Mouse (Mus musculus) midbrain, embryonic 14.5 days (tissue): ENCODE results near the gene Pdss2. TPM values are rescaled to one million over a fixed set of nuclear protein-coding genes. Genes with fewer than 3 reads are reported as not detected.

Source experiments
- ATAC-seq: fragments of 200-750 bp; cut with Nextera tagmentation; 2 replicates; pipeline ENCODE4 v1.8.0; 2017; ENCODE audit warnings: moderate number of reproducible peaks, moderate library complexity; ENCODE audit not compliant: low FRiP score, low TSS enrichment
- DNase-seq: peaks from one replicate; pipeline ENCODE4 v3.0.0-alpha.2; 2015
- H3K27ac ChIP-seq: fragments of 300-500 bp; sonication (generic); replicated peaks from 2 replicates; pipeline ENCODE4 v1.5.1; 2014; ENCODE audit warnings: mild to moderate bottlenecking, low read depth, low read length, moderate library complexity
- H3K27me3 ChIP-seq: fragments of 300-500 bp; sonication (generic); 2 replicates; pipeline ENCODE4 v1.6.1; 2014; ENCODE audit warnings: low read length, control low read depth, mixed read lengths; ENCODE audit not compliant: control insufficient read depth, insufficient read depth
- H3K36me3 ChIP-seq: fragments of 300-500 bp; sonication (generic); 2 replicates; pipeline ENCODE4 v1.6.1; 2014; ENCODE audit warnings: low read length, control low read depth; ENCODE audit not compliant: control insufficient read depth, insufficient read depth
- H3K4me1 ChIP-seq: fragments of 300-500 bp; sonication (generic); 2 replicates; pipeline ENCODE4 v1.6.1; 2014; ENCODE audit warnings: mild to moderate bottlenecking, antibody characterized with exemption, low read length, control low read depth; ENCODE audit not compliant: control insufficient read depth, insufficient read depth
- H3K4me2 ChIP-seq: fragments of 300-500 bp; sonication (generic); 2 replicates; pipeline ENCODE4 v1.6.1; 2014; ENCODE audit warnings: mild to moderate bottlenecking, low read length, moderate library complexity
- H3K4me3 ChIP-seq: fragments of 300-500 bp; sonication (generic); replicated peaks from 2 replicates; pipeline ENCODE4 v1.5.1; 2014; ENCODE audit warnings: low read depth, low read length
- H3K9ac ChIP-seq: fragments of 300-500 bp; sonication (generic); replicated peaks from 2 replicates; pipeline ENCODE4 v1.6.1; 2014; ENCODE audit warnings: mild to moderate bottlenecking, low read length, moderate library complexity
- H3K9me3 ChIP-seq: fragments of 300-500 bp; sonication (generic); 2 replicates; pipeline ENCODE4 v1.6.1; 2016; ENCODE audit warnings: low read length, control low read depth, mixed read lengths; ENCODE audit not compliant: control insufficient read depth
- WGBS: fragments of 180-500 bp; shearing (Covaris S2); extraction: QIAGEN DNeasy Blood & Tissue Kit; methylation state at CpG from one replicate; pipeline ENCODE4 v1.1.7; 2014; 5-methylcytosine and 5-hydroxymethylcytosine counted together
- polyA plus RNA-seq: library from polyadenylated mRNA; unstranded; fragments of >200 nt; fragmentation: Nextera tagmentation; extraction: Ambion mirVana; gene quantifications from 2 replicates; pipeline ENCODE4 v1.2.1, GENCODE M21; 2014

Gene Pdss2
- polyA plus RNA-seq, 1 experiment from 2014 or later = 19.0 TPM

DNA sequence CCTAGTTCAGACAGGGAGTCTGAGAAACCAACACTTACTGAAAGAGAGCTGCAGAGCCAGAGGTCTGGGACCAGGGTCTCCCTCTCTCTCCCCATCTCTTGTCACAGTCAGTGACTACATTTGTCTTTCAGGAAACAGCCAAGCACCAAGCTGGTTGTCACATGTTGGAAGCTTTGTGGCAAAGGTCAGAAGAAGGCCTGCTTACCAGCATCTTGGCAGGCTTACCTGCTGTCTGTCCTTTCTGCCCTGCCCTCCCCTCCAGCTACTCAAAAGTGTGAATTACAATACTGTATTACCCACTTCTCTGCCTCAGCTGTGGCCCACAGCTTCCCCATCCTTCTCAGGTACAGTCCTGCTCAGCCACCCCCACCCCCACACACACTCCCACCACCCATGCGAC lies 232.9 kb downstream of the Pdss2 start:
- ATAC-seq (no peak), DNase-seq (no peak)
- H3K4me3 ChIP-seq = no peak overlapping the region
- no peaks in the 10 kb centered on the region for H3K27me3 ChIP-seq
- H3K36me3 ChIP-seq = no peaks in the 10 kb centered on the region
- no peak overlapping the region for H3K4me2 ChIP-seq
- 0 out of 2 replicates have a peak, but pooled peaks cover 5% of the 10 kb centered on the region for H3K4me1 ChIP-seq
- H3K27ac ChIP-seq = no peak overlapping the region
- H3K9me3 ChIP-seq = no peaks in the 10 kb centered on the region
- WGBS = 86% methylated on average over 1 of the region's 1 CpGs
- H3K9ac ChIP-seq = no peak overlapping the region

DNA sequence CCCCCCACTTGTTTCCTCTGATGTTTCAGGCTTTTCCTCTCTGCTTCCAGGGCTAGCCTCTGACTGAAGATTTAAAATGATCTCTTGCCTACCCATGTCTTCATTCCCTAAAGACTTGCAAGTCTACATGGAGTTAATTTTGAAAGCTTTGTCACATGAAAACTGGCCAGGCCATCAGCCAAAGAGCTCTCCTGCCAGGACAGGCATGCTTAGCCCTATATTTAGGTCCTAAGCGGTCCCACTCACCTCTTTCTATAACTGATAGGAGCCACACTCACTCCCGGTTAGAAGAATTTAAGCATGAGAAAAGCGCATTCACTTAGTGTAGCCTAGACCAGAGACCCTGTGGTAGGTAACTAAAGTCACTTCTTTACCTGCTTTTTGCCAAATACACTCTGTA lies 233.4 kb downstream of the Pdss2 start:
- DNase-seq = no peak
- Histone ChIP-seq H3K36me3 (no peaks in the 10 kb centered on the region), H3K9ac (no peak overlapping the region), H3K27ac (no peak overlapping the region), H3K4me3 (no peak overlapping the region), H3K4me1 (0 out of 2 replicates have a peak, but pooled peaks cover 5% of the 10 kb centered on the region), H3K27me3 (no peaks in the 10 kb centered on the region), H3K9me3 (no peaks in the 10 kb centered on the region), H3K4me2 (no peak overlapping the region)
- ATAC-seq = no peak
- WGBS = 95% methylated on average over 3 of the region's 3 CpGs

DNA sequence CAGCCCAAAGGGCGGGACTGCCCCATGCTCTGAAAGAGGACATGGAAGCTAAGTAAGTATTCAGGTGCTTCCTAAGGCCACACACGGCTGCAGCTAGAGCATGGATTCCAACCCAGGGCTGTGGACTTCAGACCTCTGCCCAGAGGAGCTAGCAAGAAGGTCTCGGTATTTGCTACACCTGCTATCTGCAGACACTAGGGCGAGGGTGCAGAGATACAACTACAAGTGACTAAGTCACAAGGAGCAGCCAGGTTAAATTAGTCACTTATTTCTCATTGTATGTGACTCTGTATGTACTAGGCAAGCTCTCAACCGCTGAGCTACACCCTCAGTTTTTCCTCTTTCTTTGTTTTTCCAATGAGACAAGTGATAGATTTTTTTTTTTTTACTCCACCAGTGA lies 241.5 kb downstream of the Pdss2 start:
- Histone ChIP-seq H3K9me3 (no peaks in the 10 kb centered on the region), H3K4me1 (no peaks in the 10 kb centered on the region), H3K4me3 (no peak overlapping the region), H3K36me3 (no peaks in the 10 kb centered on the region), H3K27me3 (no peaks in the 10 kb centered on the region), H3K4me2 (no peak overlapping the region), H3K9ac (no peak overlapping the region), H3K27ac (no peak overlapping the region)
- WGBS = 92% methylated on average over 5 of the region's 5 CpGs
- ATAC-seq (no peak), DNase-seq (no peak)

DNA sequence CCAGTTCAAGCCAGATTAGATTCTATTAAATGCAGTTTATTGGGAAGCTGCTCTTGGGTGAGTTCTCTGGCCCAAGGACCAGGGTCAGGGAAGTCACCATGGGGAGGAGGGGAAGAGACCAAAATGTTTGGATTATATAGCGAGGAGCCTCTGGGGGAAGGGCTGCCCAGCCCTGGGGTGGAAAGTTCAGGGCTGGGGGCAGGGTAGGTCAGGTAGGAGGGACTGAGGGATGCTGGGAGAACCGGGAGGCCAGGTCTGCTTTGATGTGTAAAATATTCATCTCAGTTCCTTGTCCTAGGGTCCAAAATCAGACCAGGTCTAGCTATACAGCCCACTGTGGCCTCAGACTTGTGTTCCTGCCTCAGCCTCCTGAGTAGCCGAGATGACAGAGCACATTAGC lies 241.9 kb downstream of the Pdss2 start:
- 80% methylated on average over 3 of the region's 3 CpGs for WGBS
- no peaks in the 10 kb centered on the region for H3K4me1 ChIP-seq
- H3K36me3 ChIP-seq = no peaks in the 10 kb centered on the region
- H3K9me3 ChIP-seq = no peaks in the 10 kb centered on the region
- no peaks in the 10 kb centered on the region for H3K27me3 ChIP-seq
- DNase-seq (no peak), ATAC-seq (no peak)
- H3K27ac ChIP-seq = no peak overlapping the region
- H3K4me2 ChIP-seq = no peak overlapping the region
- H3K9ac ChIP-seq = no peak overlapping the region
- H3K4me3 ChIP-seq = no peak overlapping the region

DNA sequence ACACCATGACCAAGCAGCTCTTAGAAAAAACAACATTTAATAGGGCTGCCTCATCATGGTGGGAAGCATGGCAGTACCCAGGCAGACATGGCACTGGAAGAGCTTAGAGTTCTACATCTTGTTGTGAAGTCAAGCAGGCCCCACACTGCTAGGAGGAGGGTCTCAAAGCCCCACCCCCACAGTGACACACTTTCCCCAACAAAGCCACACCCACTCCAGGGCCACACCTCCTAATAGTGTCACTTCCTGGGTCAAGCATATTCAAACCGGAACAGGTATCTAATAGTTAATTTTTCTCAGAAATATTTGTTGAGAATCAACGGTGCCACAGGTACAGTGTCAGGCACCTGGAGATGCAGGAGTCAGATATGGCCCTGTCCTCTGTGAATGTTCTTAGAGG lies 244.9 kb downstream of the Pdss2 start:
- no peak overlapping the region for H3K9ac ChIP-seq
- WGBS = 95% methylated on average over 2 of the region's 2 CpGs
- no peak overlapping the region for H3K27ac ChIP-seq
- ATAC-seq (no peak), DNase-seq (no peak)
- H3K4me2 ChIP-seq = no peak overlapping the region
- H3K4me1 ChIP-seq = no peaks in the 10 kb centered on the region
- H3K36me3 ChIP-seq = no peaks in the 10 kb centered on the region
- no peaks in the 10 kb centered on the region for H3K9me3 ChIP-seq
- H3K27me3 ChIP-seq = no peaks in the 10 kb centered on the region
- H3K4me3 ChIP-seq = no peak overlapping the region

DNA sequence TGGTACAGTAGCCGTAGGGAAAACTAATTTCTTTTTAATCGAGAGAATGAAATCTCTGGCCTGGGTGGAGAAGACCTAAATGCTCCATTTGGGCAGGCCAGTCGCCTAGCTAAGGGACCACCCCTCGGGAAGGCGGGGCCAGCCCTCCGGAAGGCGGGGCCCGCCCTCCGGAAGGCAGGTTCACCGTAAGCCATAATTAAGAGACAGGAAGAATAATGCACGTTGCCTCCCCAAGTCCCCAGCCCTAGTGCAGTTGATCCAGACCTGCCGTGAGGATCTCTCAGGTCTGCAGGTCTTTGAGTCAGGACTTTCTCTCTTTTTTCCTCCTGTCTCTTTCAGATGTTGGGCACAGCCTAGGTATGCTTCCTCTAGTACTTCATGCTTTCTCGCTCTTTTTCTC lies 246.4 kb downstream of the Pdss2 start:
- ATAC-seq (no peak), DNase-seq (no peak)
- 47% methylated on average over 13 of the region's 13 CpGs for WGBS
- H3K9me3 ChIP-seq = no peaks in the 10 kb centered on the region
- no peaks in the 10 kb centered on the region for H3K4me1 ChIP-seq
- H3K4me2 ChIP-seq = no peak overlapping the region
- no peak overlapping the region for H3K9ac ChIP-seq
- H3K4me3 ChIP-seq = no peak overlapping the region
- H3K27ac ChIP-seq = no peak overlapping the region
- H3K27me3 ChIP-seq = no peaks in the 10 kb centered on the region
- H3K36me3 ChIP-seq = no peaks in the 10 kb centered on the region

DNA sequence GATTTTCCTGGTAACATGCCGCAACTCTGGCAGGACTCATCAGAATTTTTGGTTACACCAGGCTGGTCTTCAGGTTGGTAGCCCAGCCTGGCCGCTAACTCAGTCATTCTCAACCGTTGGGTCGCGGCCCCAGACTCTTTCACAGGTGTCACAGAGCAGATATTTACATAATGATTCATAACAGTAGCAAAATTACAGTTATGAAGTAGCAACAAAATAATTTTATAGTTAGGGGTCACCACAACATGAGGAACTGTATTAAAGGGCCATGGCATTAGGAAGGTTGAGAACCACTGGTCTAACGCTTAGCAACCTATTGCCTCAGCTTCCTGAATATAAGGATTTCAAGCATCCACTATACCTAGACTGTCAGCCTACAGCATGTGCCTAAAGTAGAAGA lies 247.0 kb downstream of the Pdss2 start:
- 95% methylated on average over 6 of the region's 6 CpGs for WGBS
- Histone ChIP-seq H3K4me2 (no peak overlapping the region), H3K9me3 (no peaks in the 10 kb centered on the region), H3K4me1 (no peaks in the 10 kb centered on the region), H3K27me3 (no peaks in the 10 kb centered on the region), H3K4me3 (no peak overlapping the region), H3K27ac (no peak overlapping the region), H3K9ac (no peak overlapping the region), H3K36me3 (no peaks in the 10 kb centered on the region)
- ATAC-seq (no peak), DNase-seq (no peak)

DNA sequence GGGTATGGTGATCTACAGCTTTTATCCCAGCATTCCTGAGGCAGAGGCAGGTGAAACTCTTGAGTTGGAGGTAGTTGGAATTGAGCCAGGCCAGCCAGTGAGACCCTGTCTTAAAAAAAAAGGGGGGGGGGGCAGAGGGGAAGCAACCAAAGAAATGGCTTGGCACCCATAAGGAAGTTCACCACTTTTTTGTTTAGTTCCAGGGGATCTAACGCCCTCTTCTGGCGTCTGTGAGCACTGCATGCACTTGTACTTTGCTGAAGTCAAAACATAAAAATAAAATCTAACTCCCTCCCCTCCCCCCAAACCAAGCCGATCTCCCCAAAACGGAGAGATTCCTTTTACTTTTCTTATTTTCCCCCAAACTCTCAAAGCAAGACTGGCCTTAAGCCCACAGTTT lies 254.1 kb downstream of the Pdss2 start:
- 59% methylated on average over 4 of the region's 4 CpGs for WGBS
- H3K27me3 ChIP-seq = no peaks in the 10 kb centered on the region
- H3K36me3 ChIP-seq = no peaks in the 10 kb centered on the region
- no peak overlapping the region for H3K27ac ChIP-seq
- H3K9ac ChIP-seq = no peak overlapping the region
- no peak overlapping the region for H3K4me3 ChIP-seq
- peaks cover 13% of the 10 kb centered on the region for H3K4me1 ChIP-seq
- ATAC-seq (no peak), DNase-seq (peak; percentile 26)
- H3K4me2 ChIP-seq = no peak overlapping the region
- H3K9me3 ChIP-seq = no peaks in the 10 kb centered on the region

DNA sequence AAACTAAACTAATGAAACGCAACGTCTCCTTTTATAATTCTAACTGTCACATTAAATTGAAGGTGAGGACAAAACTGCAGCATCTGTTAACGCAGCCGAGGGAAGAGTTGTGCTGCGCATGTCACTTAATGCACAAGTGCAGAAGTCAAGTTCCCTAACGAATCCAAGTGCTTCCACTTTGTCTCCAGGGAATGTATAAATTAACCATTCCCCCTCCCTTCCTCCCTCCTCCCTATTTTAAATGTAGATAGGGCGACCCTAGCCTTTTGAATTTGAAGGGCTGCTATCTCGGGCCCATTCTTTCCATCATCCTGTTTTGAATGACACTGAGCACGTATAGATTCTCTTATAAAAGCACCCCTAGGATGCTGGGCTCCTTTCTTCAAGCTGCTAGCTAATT lies 256.2 kb downstream of the Pdss2 start:
- Histone ChIP-seq H3K4me3 (peak overlapping the region; percentile 76), H3K36me3 (no peaks in the 10 kb centered on the region), H3K27me3 (no peaks in the 10 kb centered on the region), H3K9ac (no peak overlapping the region; the same call in 1 of the 2 replicates), H3K9me3 (no peaks in the 10 kb centered on the region), H3K4me1 (peaks cover 29% of the 10 kb centered on the region), H3K27ac (0 out of 2 replicates have a peak overlapping the region, but pooled peaks have one; percentile 41), H3K4me2 (peak overlapping the region; percentile 98)
- ATAC-seq = no peak
- 4% methylated on average over 9 of the region's 9 CpGs for WGBS
- DNase-seq = peak; percentile 50
